Mouse (Mus musculus) embryonic fibroblast, embryonic 13.5 days (primary cell): Measurements from ENCODE around the gene Gm6793.

Experiments
- CTCF ChIP-seq: IDR thresholded peaks from 2 replicates; pipeline ENCODE4 v1.5.1; 2011; ENCODE audit warnings: mild to moderate bottlenecking, control low read depth, low read length, moderate library complexity, borderline replicate concordance; ENCODE audit not compliant: insufficient read depth
- POLR2A ChIP-seq: IDR thresholded peaks from 2 replicates; pipeline ENCODE4 v1.6.1; 2011; ENCODE audit warnings: low read depth, mild to moderate bottlenecking, control low read depth, low read length, moderate library complexity

DNA sequence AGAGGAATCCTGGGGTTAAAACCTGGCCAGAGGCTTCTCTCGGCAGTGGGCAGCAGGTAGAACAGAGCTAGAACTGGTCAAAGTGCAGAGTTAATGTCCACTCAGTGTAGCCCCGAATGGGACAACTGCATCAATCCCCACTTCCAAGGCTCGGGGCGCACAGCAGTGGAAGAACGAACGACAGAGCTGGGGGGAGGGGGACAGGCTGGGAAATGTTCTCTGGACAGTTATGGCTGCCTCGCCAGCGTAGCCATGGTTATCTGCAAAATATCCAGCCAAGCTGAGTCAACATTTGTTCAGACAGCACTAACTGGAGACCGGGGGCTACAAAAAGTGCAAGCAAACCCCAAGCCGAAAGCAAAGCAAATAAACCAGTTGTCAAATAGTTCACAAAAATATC, 36.7 kb downstream of the Gm6793 start:
- TF ChIP-seq CTCF (no peak), POLR2A (no peak)
